Mouse (Mus musculus) intestine, postnatal 0 days (tissue): ENCODE data around the gene Ptprh. TPM values are rescaled to one million over a fixed set of nuclear protein-coding genes. Genes with fewer than 3 reads are reported as not detected.
A peak's percentile ranks its signal among the peaks of the same experiment; 100 is the strongest.
"Not testable (repeated sequence)": the region's sequence is repeated elsewhere in the genome, so short reads cannot be mapped to it uniquely, and the experiment has no call there.

Experiments
- ATAC-seq: fragments of 200-750 bp; cut with Nextera tagmentation; 2 replicates; pipeline ENCODE4 v1.8.0; 2017; ENCODE audit warnings: mild to moderate bottlenecking, moderate TSS enrichment, moderate library complexity
- H3K27ac ChIP-seq: fragments of 300-500 bp; sonication (generic); 2 replicates; pipeline ENCODE4 v1.5.1; 2014; ENCODE audit warnings: mild to moderate bottlenecking, low read depth, low read length, moderate library complexity
- H3K27me3 ChIP-seq: fragments of 300-500 bp; sonication (generic); replicated peaks from 2 replicates; pipeline ENCODE4 v1.6.1; 2014; ENCODE audit warnings: low read length, mixed read lengths; ENCODE audit not compliant: control insufficient read depth, insufficient read depth
- H3K36me3 ChIP-seq: fragments of 300-500 bp; sonication (generic); 2 replicates; pipeline ENCODE4 v1.6.1; 2014; ENCODE audit warnings: mild to moderate bottlenecking, moderate library complexity; ENCODE audit not compliant: control insufficient read depth, insufficient read depth
- H3K4me1 ChIP-seq: fragments of 300-500 bp; sonication (generic); replicated peaks from 2 replicates; pipeline ENCODE4 v1.6.1; 2014; ENCODE audit warnings: antibody characterized with exemption, low read length, mixed read lengths; ENCODE audit not compliant: control insufficient read depth, insufficient read depth
- H3K4me2 ChIP-seq: fragments of 300-500 bp; sonication (generic); replicated peaks from 2 replicates; pipeline ENCODE4 v1.6.1; 2014; ENCODE audit warnings: low read depth, mild to moderate bottlenecking, moderate library complexity
- H3K4me3 ChIP-seq: fragments of 300-500 bp; sonication (generic); 2 replicates; pipeline ENCODE4 v1.5.1; 2014; ENCODE audit warnings: low read depth, low read length
- H3K9ac ChIP-seq: fragments of 300-500 bp; sonication (generic); 2 replicates; pipeline ENCODE4 v1.6.1; 2014; ENCODE audit warnings: mild to moderate bottlenecking, low read depth, low read length
- H3K9me3 ChIP-seq: fragments of 300-500 bp; sonication (generic); 2 replicates; pipeline ENCODE4 v1.6.1; 2016; ENCODE audit warnings: mixed run types; ENCODE audit not compliant: control insufficient read depth
- CTCF ChIP-seq: sonication (generic); IDR thresholded peaks from 2 replicates; pipeline ENCODE4 v1.5.1; 2016; ENCODE audit warnings: low read depth, mild to moderate bottlenecking, control low read depth, antibody characterized with exemption, moderate library complexity
- WGBS: fragments of 180-500 bp; shearing (Covaris S2); extraction: QIAGEN DNeasy Blood & Tissue Kit; methylation state at CpG from one replicate; pipeline ENCODE4 v1.1.7; 2014; 5-methylcytosine and 5-hydroxymethylcytosine counted together
- polyA plus RNA-seq: library from polyadenylated mRNA; unstranded; fragments of >200 nt; fragmentation: Nextera tagmentation; extraction: Ambion mirVana; gene quantifications from 2 replicates; pipeline ENCODE4 v1.2.1, GENCODE M21; 2015

Ptprh gene
- polyA plus RNA-seq, 1 experiment from 2014 or later: 16.7 TPM

GRCm38 (mm10) chr7:4612956-4613355 lies 9.1 kb upstream of the Ptprh start:
- no peak overlapping the region for H3K9ac ChIP-seq
- TF ChIP-seq CTCF: no peak
- ATAC-seq: no peak
- no peaks in the 10 kb centered on the region for H3K36me3 ChIP-seq
- H3K4me2 ChIP-seq: no peak overlapping the region
- no peaks in the 10 kb centered on the region for H3K9me3 ChIP-seq
- 83% methylated on average over 1 of the region's 1 CpGs for WGBS
- H3K4me3 ChIP-seq: no peak overlapping the region
- no peak overlapping the region for H3K27ac ChIP-seq
- no peaks in the 10 kb centered on the region for H3K4me1 ChIP-seq
- H3K27me3 ChIP-seq: no peaks in the 10 kb centered on the region

- H3K4me2 ChIP-seq: no peak overlapping the region
- H3K4me3 ChIP-seq: no peak overlapping the region
- H3K36me3 ChIP-seq: no peaks in the 10 kb centered on the region
- H3K4me1 ChIP-seq: no peaks in the 10 kb centered on the region
- H3K9me3 ChIP-seq: no peaks in the 10 kb centered on the region
- TF ChIP-seq CTCF: no peak
- 63% methylated on average over 8 of the region's 8 CpGs for WGBS
- ATAC-seq: no peak
- no peak overlapping the region for H3K27ac ChIP-seq
- no peaks in the 10 kb centered on the region for H3K27me3 ChIP-seq
- no peak overlapping the region for H3K9ac ChIP-seq
These were observed 8.5 kb upstream of the Ptprh start for GRCm38 (mm10) chr7:4612386-4612785.

DNA sequence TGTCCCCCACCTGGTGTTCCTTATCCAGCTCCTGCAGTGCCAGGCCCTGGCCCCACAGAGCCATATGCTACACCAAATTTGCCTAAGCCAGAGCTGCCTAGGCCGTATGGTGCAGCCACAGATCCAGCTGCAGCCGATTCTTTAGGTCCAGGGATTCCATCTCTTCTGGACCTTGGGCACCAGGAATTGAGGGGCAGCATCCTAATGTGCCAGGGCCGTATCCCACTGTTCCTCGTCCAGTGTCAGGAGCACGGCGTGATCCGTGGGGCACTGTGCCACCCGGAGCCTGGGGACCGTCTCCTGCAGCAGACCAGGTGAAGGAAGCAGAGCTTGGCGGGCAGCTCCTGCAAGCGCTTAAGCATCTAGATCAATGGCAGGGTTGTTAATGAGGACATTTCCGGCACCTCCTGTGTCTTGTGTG lies 8.1 kb upstream of the Ptprh start:
- Histone ChIP-seq H3K27ac (no peak overlapping the region), H3K27me3 (no peaks in the 10 kb centered on the region), H3K4me1 (no peaks in the 10 kb centered on the region), H3K36me3 (no peaks in the 10 kb centered on the region), H3K9me3 (no peaks in the 10 kb centered on the region), H3K4me3 (no peak overlapping the region), H3K9ac (no peak overlapping the region), H3K4me2 (no peak overlapping the region)
- WGBS: 84% methylated on average over 12 of the region's 12 CpGs
- ATAC-seq: no peak
- no peak for TF ChIP-seq CTCF

DNA sequence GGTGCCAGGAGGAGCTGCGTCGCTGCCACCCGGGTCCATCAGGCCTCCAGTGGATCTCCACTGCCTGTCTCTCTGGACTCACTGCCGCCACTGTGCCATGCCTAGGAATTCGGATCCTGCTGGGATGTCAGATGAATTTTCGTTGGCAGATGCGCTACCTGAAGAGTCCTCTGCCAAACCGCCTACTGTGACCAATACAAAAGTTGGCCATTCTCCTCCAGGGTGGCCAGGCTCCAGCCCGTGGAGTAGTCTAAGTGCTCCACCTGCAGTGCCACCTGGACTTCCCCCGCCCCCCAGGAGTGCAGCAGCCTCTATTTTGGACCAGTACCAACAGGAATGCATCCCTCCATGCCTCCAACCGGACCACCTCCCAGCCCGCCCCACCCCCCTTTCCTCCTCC lies 7.7 kb upstream of the Ptprh start:
- Histone ChIP-seq H3K36me3 (no peaks in the 10 kb centered on the region), H3K27ac (no peak overlapping the region), H3K9me3 (no peaks in the 10 kb centered on the region), H3K4me3 (no peak overlapping the region), H3K4me2 (no peak overlapping the region), H3K9ac (no peak overlapping the region), H3K27me3 (no peaks in the 10 kb centered on the region), H3K4me1 (no peaks in the 10 kb centered on the region)
- no peak for TF ChIP-seq CTCF
- 79% methylated on average over 12 of the region's 12 CpGs for WGBS
- ATAC-seq: no peak

- Histone ChIP-seq H3K27ac (no peak overlapping the region), H3K27me3 (no peaks in the 10 kb centered on the region), H3K9ac (no peak overlapping the region), H3K36me3 (no peaks in the 10 kb centered on the region), H3K4me3 (no peak overlapping the region), H3K9me3 (no peaks in the 10 kb centered on the region), H3K4me2 (no peak overlapping the region), H3K4me1 (0 out of 2 replicates have a peak, but pooled peaks cover 3% of the 10 kb centered on the region)
- 39% methylated on average over 5 of the region's 5 CpGs for WGBS
- ATAC-seq: peak; percentile 88
- TF ChIP-seq CTCF: no peak
These were observed 4.2 kb upstream of the Ptprh start for GRCm38 (mm10) chr7:4608002-4608401.

DNA sequence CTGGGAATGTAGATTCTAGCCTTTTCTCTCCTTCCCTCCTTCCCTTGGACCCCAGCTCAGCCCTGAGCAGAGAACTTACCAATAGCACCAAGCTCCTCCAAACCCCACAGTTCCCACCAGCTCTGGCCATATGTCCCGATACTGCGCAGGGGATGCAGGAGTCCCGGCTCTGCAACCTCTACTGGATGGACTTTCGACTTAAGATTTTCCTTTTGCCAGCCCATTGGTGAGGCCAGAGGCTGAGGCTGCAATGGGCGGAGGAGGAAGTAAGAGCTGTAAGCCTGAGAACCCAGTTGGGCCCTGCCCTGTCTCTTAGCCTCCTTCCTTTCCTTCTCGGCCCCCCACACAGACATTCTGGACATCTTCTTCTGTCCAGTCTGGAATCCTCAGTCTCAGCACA lies 872 bp downstream of the Ptprh start:
- peak overlapping the region; percentile 59 for H3K4me2 ChIP-seq
- ATAC-seq: peak; percentile 75

DNA sequence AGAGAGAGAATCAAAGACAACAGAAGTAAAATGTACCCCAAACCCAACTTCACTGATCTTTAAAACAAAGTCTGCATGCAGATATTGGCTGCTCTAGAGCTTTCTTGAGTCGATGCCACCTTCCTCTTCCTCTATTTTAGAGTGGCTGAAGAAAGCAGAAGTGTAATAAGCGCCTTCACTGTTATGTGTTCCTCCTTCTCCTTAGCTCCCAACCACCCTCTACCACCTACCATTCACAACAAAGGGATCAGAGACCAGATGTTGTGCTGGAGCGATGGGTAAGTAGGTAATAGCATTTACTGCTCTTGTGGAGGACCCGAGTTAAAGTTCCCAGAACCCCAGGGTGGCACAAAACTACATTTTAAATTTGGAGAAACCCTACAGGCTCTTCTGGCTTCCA lies 6.8 kb downstream of the Ptprh start:
- H3K4me1 ChIP-seq, H3K4me2 ChIP-seq, H3K27ac ChIP-seq, H3K27me3 ChIP-seq, ATAC-seq, H3K36me3 ChIP-seq, H3K9me3 ChIP-seq, H3K9ac ChIP-seq, H3K4me3 ChIP-seq: not testable (repeated sequence)
- WGBS: 79% methylated on average over 4 of the region's 4 CpGs

More for the DNA sequence above, 872 bp downstream of the Ptprh start:
- WGBS: 42% methylated on average over 6 of the region's 6 CpGs
- no peaks in the 10 kb centered on the region for H3K36me3 ChIP-seq
- H3K9ac ChIP-seq: peak overlapping the region; percentile 40
- no peaks in the 10 kb centered on the region for H3K9me3 ChIP-seq
- H3K27ac ChIP-seq: peak overlapping the region; percentile 93
- H3K4me3 ChIP-seq: peak overlapping the region; percentile 33
- no peak for TF ChIP-seq CTCF
- H3K27me3 ChIP-seq: no peaks in the 10 kb centered on the region
- H3K4me1 ChIP-seq: 0 out of 2 replicates have a peak, but pooled peaks cover 3% of the 10 kb centered on the region

- not testable (repeated sequence) for H3K4me3 ChIP-seq, H3K9ac ChIP-seq, H3K36me3 ChIP-seq, H3K27ac ChIP-seq, H3K9me3 ChIP-seq, H3K4me1 ChIP-seq, H3K4me2 ChIP-seq, H3K27me3 ChIP-seq, ATAC-seq
- 85% methylated on average over 3 of the region's 3 CpGs for WGBS
These were observed 22.4 kb downstream of the Ptprh start for GRCm38 (mm10) chr7:4581481-4581880.

GRCm38 (mm10) chr7:4572361-4572760 lies 31.5 kb downstream of the Ptprh start:
- H3K4me2 ChIP-seq, H3K36me3 ChIP-seq, ATAC-seq, H3K9ac ChIP-seq, H3K27ac ChIP-seq, H3K4me3 ChIP-seq, H3K9me3 ChIP-seq, H3K27me3 ChIP-seq, H3K4me1 ChIP-seq: not testable (repeated sequence)
- WGBS: 45% methylated on average over 2 of the region's 2 CpGs
